Comparison of ENCODE assay signal across 10 mouse cellular contexts in the genomic region with DNA sequence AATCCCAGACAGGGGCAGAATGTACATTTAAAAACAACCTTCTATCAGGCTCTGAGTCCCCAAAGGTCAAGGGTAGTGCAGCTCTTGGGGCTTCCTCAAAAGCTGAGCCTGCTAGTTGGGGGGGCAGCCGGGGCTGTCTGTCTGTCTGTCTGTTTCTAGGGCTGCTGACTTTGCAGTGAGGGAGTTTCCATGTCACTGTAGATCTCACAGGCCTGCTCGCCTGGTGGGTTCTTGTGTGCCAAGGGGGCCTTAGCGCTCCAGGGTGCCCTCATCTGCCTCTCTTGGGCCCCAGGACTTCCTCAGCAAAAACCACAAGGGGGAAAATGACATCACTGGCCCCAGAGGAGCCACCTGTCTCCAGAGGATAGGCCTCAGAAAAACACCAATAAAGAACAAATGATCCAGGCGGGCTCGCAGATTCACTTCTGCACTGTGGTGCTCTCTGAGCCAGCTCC. TPM values are rescaled to one million over a fixed set of nuclear protein-coding genes. Genes with fewer than 3 reads are reported as not detected.
DNase-seq lines count a peak whose midpoint lies in the region; ATAC-seq and TF ChIP-seq lines count a peak whose summit lies in the region.
"Had no signal": no experiment of that assay in that cellular context is flagged by ENCODE, and none has a peak within 500 bp of the region (broad histone marks: within the 10 kb centered on the region; RNA-seq: fewer than 3 reads in every experiment).

No protein-coding gene starts in this region.

- peak overlapping the region; percentile 54 for H3K9ac ChIP-seq in heart, embryonic 13.5 days

- peaks cover 13% of the 10 kb centered on the region for H3K4me1 ChIP-seq in heart, embryonic 13.5 days
- peaks cover 2% of the 10 kb centered on the region for H3K4me1 ChIP-seq in bone marrow, adult 2 months (ENCODE audit: control insufficient read depth, insufficient read depth, low read length)
- H3K4me1 ChIP-seq in spleen, adult 2 months (ENCODE audit: control insufficient read depth, insufficient read depth, insufficient read length): peaks cover 33% of the 10 kb centered on the region

- no peak for ATAC-seq in heart, embryonic 13.5 days (ENCODE audit: extremely low read depth, insufficient number of reproducible peaks, low FRiP score, low TSS enrichment)

- H3K4me2 ChIP-seq in heart, embryonic 13.5 days: no peak overlapping the region

- TF ChIP-seq POLR2A in bone marrow, adult 2 months (IDR thresholded peaks at IDR 0.05; ENCODE audit: borderline replicate concordance, control insufficient read depth, low read depth, low read length): no peak
- no peak for TF ChIP-seq POLR2A in spleen, adult 2 months (IDR thresholded peaks at IDR 0.05; ENCODE audit: low read depth, low read length)

- H3K9me3 ChIP-seq in heart, embryonic 13.5 days: no peaks in the 10 kb centered on the region

- intact Hi-C loops in heart, postnatal 10 days (cut with DNase I): no loop called here

- H3K27ac ChIP-seq in heart, embryonic 13.5 days (replicated peaks): peak overlapping the region; percentile 48
- H3K27ac ChIP-seq in bone marrow, adult 2 months (ENCODE audit: control insufficient read depth, insufficient read depth, low read depth, low read length, poor library complexity): peak overlapping the region; percentile 65
- H3K27ac ChIP-seq in spleen, adult 2 months (ENCODE audit: insufficient read depth, low read length): peak overlapping the region; percentile 66

- 65% methylated on average over 5 of the region's 5 CpGs for WGBS in heart, embryonic 13.5 days
- WGBS in bone marrow, adult 2 months: 7% methylated on average over 5 of the region's 5 CpGs
- 4% methylated on average over 5 of the region's 5 CpGs for WGBS in spleen, adult 2 months

- no peak for DNase-seq in heart, postnatal 10 days
- peak; percentile 87 to 90 for DNase-seq in B cell, adult 2 months
- peak; percentile 64 to 88 for DNase-seq in spleen, adult 2 months (ENCODE audit: low read depth in 1 of 2, low spot score in 2 of 2)
- no peak for DNase-seq in frontal cortex, postnatal 36 days (ENCODE audit: low spot score in 2 of 2)
- no peak for DNase-seq in cerebellum, postnatal 36 days
- no peak for DNase-seq in frontal cortex, postnatal 25 days (ENCODE audit: low spot score in 2 of 2)
- DNase-seq: cerebellum, adult 2 months; heart, postnatal 14 days had no signal

- peaks cover 89% of the 10 kb centered on the region for H3K36me3 ChIP-seq in heart, embryonic 13.5 days
- H3K36me3 ChIP-seq in spleen, adult 2 months (ENCODE audit: control insufficient read depth, insufficient read depth, low read length): no peaks in the 10 kb centered on the region

- no peaks in the 10 kb centered on the region for H3K27me3 ChIP-seq in heart, embryonic 13.5 days (replicated peaks)
- no peaks in the 10 kb centered on the region for H3K27me3 ChIP-seq in spleen, adult 2 months (ENCODE audit: control insufficient read depth, insufficient read depth, low read length)

- no peak overlapping the region for H3K4me3 ChIP-seq in heart, embryonic 13.5 days
- H3K4me3 ChIP-seq in bone marrow, adult 2 months (replicated peaks; ENCODE audit: control insufficient read depth, low read depth, low read length): no peak overlapping the region
- H3K4me3 ChIP-seq in spleen, adult 2 months (ENCODE audit: extremely low read depth, insufficient read depth, insufficient read length): no peak overlapping the region

- no peak for TF ChIP-seq CTCF in bone marrow, adult 2 months (IDR thresholded peaks at IDR 0.05; ENCODE audit: control insufficient read depth, insufficient read depth, low read length)
- TF ChIP-seq CTCF in spleen, adult 2 months (IDR thresholded peaks at IDR 0.05; ENCODE audit: extremely low read depth, insufficient read depth, insufficient read length, insufficient replicate concordance): no peak

RNA-seq across cellular contexts. Expression of gene Ptprs, which starts 32.9 kb away (rescaled TPM):
- polyA plus RNA-seq in heart, embryonic 13.5 days (2015; fragmentation: Nextera tagmentation; extraction: Ambion mirVana): 45.4 and 50.1 TPM in 2 replicates
- 10 to 100 TPM; 87.3 to 92.3 TPM for total RNA-seq in heart, postnatal 10 days (2021)
- polyA plus RNA-seq in bone marrow, adult 2 months (2011; ENCODE audit: insufficient read depth, insufficient read length, low replicate concordance, missing spikeins): 23.2 and 54.0 TPM in 2 replicates
- 57.5 and 69.4 TPM in 2 replicates for polyA plus RNA-seq in spleen, adult 2 months (2012; rRNA removed)

Comparison
In these comparisons a context has a peak if more than half of its experiments do, and no peak if none do; other contexts are left out.
1. DNase-seq: peak in B cell, adult 2 months (2 of 2) and spleen, adult 2 months (2 of 2); none in heart, postnatal 10 days (0 of 2), frontal cortex, postnatal 36 days (0 of 2), cerebellum, postnatal 36 days (0 of 2) and frontal cortex, postnatal 25 days (0 of 2).
2. Peak in every context shown above with its lines, with median percentiles within 50 percentile points of each other: H3K27ac ChIP-seq.